Mouse (Mus musculus): Measurements from ENCODE around the gene Prkca.

DNA sequence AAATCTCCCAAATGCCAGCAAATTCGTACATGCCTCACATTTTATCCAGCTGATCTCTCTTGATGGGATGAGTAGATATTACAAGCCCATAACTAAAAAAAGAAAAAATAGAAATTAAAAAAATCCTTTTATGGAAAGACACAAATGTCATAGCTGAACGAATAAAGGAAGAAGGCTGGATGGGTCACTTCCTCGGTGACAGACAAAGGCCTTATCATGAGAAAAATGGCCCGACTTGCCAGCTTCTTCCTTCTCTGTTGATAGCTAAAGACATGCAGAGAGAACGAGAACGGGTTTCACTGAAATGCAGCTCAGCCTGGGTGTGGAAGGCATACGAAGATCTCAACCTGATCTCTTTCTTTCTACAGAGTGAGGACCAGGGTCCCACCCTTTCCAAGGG is 23.2 kb downstream of the Prkca start:
- TF ChIP-seq POLR2A (IDR thresholded peaks at IDR 0.05; ENCODE audit: low read depth, low read length) (no peak), CTCF (IDR thresholded peaks at IDR 0.05; ENCODE audit: borderline replicate concordance, insufficient read depth, low read length) (no peak)
